ENCODE assay signal across 8 mouse cellular contexts in the genomic region with DNA sequence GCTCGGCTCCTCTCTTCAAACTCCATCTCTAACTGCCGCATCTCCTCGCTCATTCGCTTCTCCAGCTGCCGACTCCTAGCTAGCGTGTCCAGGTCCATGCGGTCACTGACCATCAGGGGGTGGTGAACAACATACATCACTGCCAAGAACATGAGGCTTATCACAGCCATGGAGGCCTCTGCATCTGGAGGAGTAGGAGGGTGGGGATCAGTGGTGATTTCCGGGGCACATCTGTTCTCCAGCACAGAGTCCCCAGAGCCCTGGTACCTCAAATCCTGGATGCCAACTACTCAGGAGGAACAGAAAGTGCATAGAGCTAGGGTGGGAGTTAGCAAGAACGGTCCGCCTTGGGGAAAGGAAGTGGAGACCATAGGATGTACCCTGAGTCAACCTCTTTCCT. TPM values are rescaled to one million over a fixed set of nuclear protein-coding genes. Genes with fewer than 3 reads are reported as not detected.
DNase-seq lines count a peak whose midpoint lies in the region; ATAC-seq and TF ChIP-seq lines count a peak whose summit lies in the region.

No protein-coding gene starts in this region.

- peaks cover 9% of the 10 kb centered on the region; the same call in 1 of the 2 replicates for H3K4me1 ChIP-seq in lung, adult 2 months (ENCODE audit: control insufficient read depth, insufficient read depth, low read length)
- H3K4me1 ChIP-seq in intestine, embryonic 16.5 days (ENCODE audit: control insufficient read depth, insufficient read depth, low read length), result peaks cover 25% of the 10 kb centered on the region

- no peaks in the 10 kb centered on the region for H3K9me3 ChIP-seq in intestine, embryonic 16.5 days (ENCODE audit: control insufficient read depth, low read length)

- no peak for TF ChIP-seq CTCF in lung, adult 2 months (IDR thresholded peaks at IDR 0.05; ENCODE audit: insufficient read depth, low read length)

- ATAC-seq in granulocyte monocyte progenitor cell, adult 5-6 weeks (replicated peaks; ENCODE audit: poor library complexity, severe bottlenecking), result peak; percentile 48
- ATAC-seq in intestine, embryonic 16.5 days, result no peak

- no peak for TF ChIP-seq POLR2A in lung, adult 2 months (IDR thresholded peaks at IDR 0.05; ENCODE audit: borderline replicate concordance, extremely low read depth, low read depth, low read length)
- TF ChIP-seq POLR2A in myocyte (IDR thresholded peaks at IDR 0.05; ENCODE audit: insufficient read length, low read depth), result no peak

- peak overlapping the region; percentile 82 for H3K4me2 ChIP-seq in intestine, embryonic 16.5 days (ENCODE audit: low read depth, low read length)
- H3K4me2 ChIP-seq in myocyte (ENCODE audit: low read depth), result no peak overlapping the region

- no peaks in the 10 kb centered on the region for H3K27me3 ChIP-seq in intestine, embryonic 16.5 days (replicated peaks; ENCODE audit: control insufficient read depth, insufficient read depth, low read length)
- H3K27me3 ChIP-seq in myocyte (ENCODE audit: control insufficient read depth, insufficient read depth, insufficient read length), result no peaks in the 10 kb centered on the region

- H3K36me3 ChIP-seq in intestine, embryonic 16.5 days (ENCODE audit: control insufficient read depth, insufficient read depth, low read length), result peaks cover 6% of the 10 kb centered on the region
- no peaks in the 10 kb centered on the region for H3K36me3 ChIP-seq in myocyte (ENCODE audit: control insufficient read depth, insufficient read depth)

- H3K27ac ChIP-seq in intestine, embryonic 16.5 days (ENCODE audit: low read length), result no peak overlapping the region

- H3K4me3 ChIP-seq in lung, adult 2 months (replicated peaks; ENCODE audit: extremely low read depth, low read depth, low read length), result peak overlapping the region; percentile 64
- peak overlapping the region; percentile 60 for H3K4me3 ChIP-seq in intestine, embryonic 16.5 days (ENCODE audit: low read length)
- peak overlapping the region; percentile 24 for H3K4me3 ChIP-seq in myocyte

- peak overlapping the region; percentile 73; the same call in 1 of the 2 replicates for H3K9ac ChIP-seq in intestine, embryonic 16.5 days (ENCODE audit: low read depth, low read length)

- no peaks in the 10 kb centered on the region for H3K79me2 ChIP-seq in myocyte (ENCODE audit: control insufficient read depth, insufficient read depth)

- WGBS in lung, adult 2 months, result 61% methylated on average over 10 of the region's 10 CpGs
- 84% methylated on average over 10 of the region's 10 CpGs for WGBS in intestine, embryonic 16.5 days

- DNase-seq in lung, adult 2 months, result no peak
- DNase-seq in lung, postnatal 25 days (ENCODE audit: low spot score), result no peak
- DNase-seq in left cerebral cortex, adult 8-10 months (ENCODE audit: low spot score in 2 of 2), result no peak
- no peak for DNase-seq in T-cell, adult 2 months (ENCODE audit: low spot score)
- no peak for DNase-seq in testis, postnatal 10 days (ENCODE audit: low spot score)

- no peak overlapping the region for H3ac ChIP-seq in myocyte (ENCODE audit: control insufficient read depth, insufficient read length)

TF ChIP-seq in myocyte, 11 proteins besides CTCF, POLR2A, EP300 and RAD21:
- TF ChIP-seq POLR2AphosphoS2 (IDR thresholded peaks at IDR 0.05; ENCODE audit: insufficient read length, low read depth), result no peak
- TF ChIP-seq USF1 (IDR thresholded peaks at IDR 0.05; ENCODE audit: low read depth), result no peak
- no peak for TF ChIP-seq MAX (IDR thresholded peaks at IDR 0.05; ENCODE audit: low read depth)
- TF ChIP-seq E2F4 (IDR thresholded peaks at IDR 0.05; ENCODE audit: insufficient read depth), result no peak
- no peak for TF ChIP-seq REST (IDR thresholded peaks at IDR 0.05; ENCODE audit: insufficient read depth, insufficient read length)
- no peak for TF ChIP-seq MYOG (IDR thresholded peaks at IDR 0.05; ENCODE audit: control insufficient read depth in 1 of 3, insufficient read depth in 1 of 3, insufficient read length in 2 of 3, low read depth in 2 of 3)
- TF ChIP-seq CEBPB (IDR thresholded peaks at IDR 0.05; ENCODE audit: insufficient read depth, poor library complexity, severe bottlenecking), result no peak
- TF ChIP-seq TCF3 (IDR thresholded peaks at IDR 0.05; ENCODE audit: insufficient read length, low read depth), result no peak
- TF ChIP-seq MYOD1 (IDR thresholded peaks at IDR 0.05; ENCODE audit: control insufficient read depth in 1 of 3, insufficient read length in 2 of 3, low read depth in 2 of 3), result no peak
- no peak for TF ChIP-seq TCF12 (IDR thresholded peaks at IDR 0.05; ENCODE audit: insufficient read depth, poor library complexity, severe bottlenecking)
- TF ChIP-seq SRF (IDR thresholded peaks at IDR 0.05; ENCODE audit: control insufficient read depth, insufficient read length, low read depth), result no peak

RNA-seq across cellular contexts. Expression of a gene that starts 1.2 kb away (rescaled TPM):
- 12.8 and 14.6 TPM in 2 replicates for polyA plus RNA-seq in lung, adult 2 months (2012; rRNA removed)
- total RNA-seq in granulocyte monocyte progenitor cell, adult 5-6 weeks (2014; fragmentation: Nextera tagmentation), result 27.7 and 33.8 TPM in 2 replicates
- 22.5 and 26.2 TPM in 2 replicates for total RNA-seq in granulocyte monocyte progenitor cell, adult 5-6 weeks (2017)
- polyA plus RNA-seq in intestine, embryonic 16.5 days (2015; fragmentation: Nextera tagmentation; extraction: Ambion mirVana), result 24.5 and 25.0 TPM in 2 replicates
- 1.2 TPM for polyA plus RNA-seq in myocyte (2012; fragmentation: generic; extraction: Trizol)
- total RNA-seq in left cerebral cortex, adult 8-10 months (2022), result 1 to 10 TPM; 1.9 to 5.1 (median 3.6) TPM

RNA-seq across cellular contexts. Expression of a gene that starts 8.3 kb away (rescaled TPM):
- 1.6 and 2.9 TPM in 2 replicates for polyA plus RNA-seq in lung, adult 2 months (2012; rRNA removed)
- 39.1 and 52.5 TPM in 2 replicates for total RNA-seq in granulocyte monocyte progenitor cell, adult 5-6 weeks (2014; fragmentation: Nextera tagmentation)
- 49.6 and 61.3 TPM in 2 replicates for total RNA-seq in granulocyte monocyte progenitor cell, adult 5-6 weeks (2017)
- polyA plus RNA-seq in intestine, embryonic 16.5 days (2015; fragmentation: Nextera tagmentation; extraction: Ambion mirVana), result 56.9 and 63.5 TPM in 2 replicates
- polyA plus RNA-seq in myocyte (2012; fragmentation: generic; extraction: Trizol), result 14.2 TPM
- 1 to 10 TPM; 1.6 to 3.5 (median 3.1) TPM for total RNA-seq in left cerebral cortex, adult 8-10 months (2022)
